Mouse (Mus musculus) heart, embryonic 12.5 days (tissue): ENCODE results near the gene Zfp830. TPM values are rescaled to one million over a fixed set of nuclear protein-coding genes. Genes with fewer than 3 reads are reported as not detected.

Experiments
- ATAC-seq: fragments of 200-750 bp; cut with Nextera tagmentation; 2 replicates; pipeline ENCODE4 v1.8.0; 2017; ENCODE audit warnings: moderate TSS enrichment, moderate library complexity; ENCODE audit not compliant: insufficient number of reproducible peaks, low FRiP score
- H3K27ac ChIP-seq: fragments of 300-500 bp; sonication (generic); 2 replicates; pipeline ENCODE4 v1.5.1; 2016; ENCODE audit warnings: mild to moderate bottlenecking, moderate library complexity; ENCODE audit not compliant: poor library complexity, severe bottlenecking
- H3K27me3 ChIP-seq: fragments of 300-500 bp; sonication (generic); replicated peaks from 2 replicates; pipeline ENCODE4 v1.6.1; 2016; ENCODE audit warnings: mild to moderate bottlenecking, moderate library complexity
- H3K36me3 ChIP-seq: fragments of 300-500 bp; sonication (generic); 2 replicates; pipeline ENCODE4 v1.6.1; 2016; ENCODE audit warnings: mild to moderate bottlenecking, moderate library complexity
- H3K4me1 ChIP-seq: fragments of 300-500 bp; sonication (generic); replicated peaks from 2 replicates; pipeline ENCODE4 v1.6.1; 2016; ENCODE audit warnings: mild to moderate bottlenecking
- H3K4me2 ChIP-seq: fragments of 300-500 bp; sonication (generic); 2 replicates; pipeline ENCODE4 v1.6.1; 2016; ENCODE audit warnings: mild to moderate bottlenecking, moderate library complexity
- H3K4me3 ChIP-seq: fragments of 300-500 bp; sonication (generic); 2 replicates; pipeline ENCODE4 v1.5.1; 2016; ENCODE audit warnings: mild to moderate bottlenecking
- H3K9ac ChIP-seq: fragments of 300-500 bp; sonication (generic); 2 replicates; pipeline ENCODE4 v1.6.1; 2016; ENCODE audit warnings: mild to moderate bottlenecking, moderate library complexity
- H3K9me3 ChIP-seq: fragments of 300-500 bp; sonication (generic); replicated peaks from 2 replicates; pipeline ENCODE4 v1.6.1; 2016; ENCODE audit warnings: mild to moderate bottlenecking, moderate library complexity
- WGBS: fragments of 180-500 bp; shearing (Covaris S2); methylation state at CpG from one replicate; pipeline ENCODE4 v1.1.7; 2016; 5-methylcytosine and 5-hydroxymethylcytosine counted together
- polyA plus RNA-seq: library from polyadenylated mRNA; unstranded; fragments of >200 nt; fragmentation: Nextera tagmentation; extraction: Ambion mirVana; gene quantifications from 2 replicates; pipeline ENCODE4 v1.2.1, GENCODE M21; 2016

Zfp830 gene
- polyA plus RNA-seq, 1 experiment from 2014 or later = 31.8 TPM

DNA sequence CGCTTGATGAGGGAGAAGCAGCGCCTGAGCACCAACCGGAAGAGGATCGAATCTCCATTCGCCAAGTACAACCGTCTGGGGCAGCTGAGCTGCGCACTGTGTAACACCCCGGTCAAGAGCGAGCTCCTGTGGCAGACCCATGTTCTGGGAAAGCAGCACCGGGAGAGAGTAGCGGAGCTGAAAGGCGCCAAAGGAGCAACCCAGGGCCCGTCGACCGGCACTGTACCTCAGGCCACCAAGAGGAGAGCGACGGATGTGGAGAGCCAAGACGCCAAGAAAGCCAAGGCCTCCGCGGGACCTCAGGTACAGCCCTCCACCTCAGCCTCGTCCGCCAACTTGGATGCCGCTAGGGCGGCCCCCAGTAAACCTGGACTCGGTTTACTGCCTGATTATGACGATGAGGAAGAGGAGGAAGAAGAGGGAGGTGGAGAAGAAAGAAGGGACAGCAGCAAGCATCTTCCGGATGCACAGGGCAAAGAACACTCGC lies 336 bp downstream of the Zfp830 start:
- no peaks in the 10 kb centered on the region for H3K9me3 ChIP-seq
- H3K4me3 ChIP-seq = peak overlapping the region; percentile 87
- peak overlapping the region; percentile 93 for H3K9ac ChIP-seq
- H3K36me3 ChIP-seq = peaks cover 9% of the 10 kb centered on the region
- no peaks in the 10 kb centered on the region for H3K27me3 ChIP-seq
- ATAC-seq = peak; percentile 65
- WGBS = under 1% methylated on average over 28 of the region's 28 CpGs
- H3K4me2 ChIP-seq = peak overlapping the region; percentile 96
- H3K27ac ChIP-seq = peak overlapping the region; percentile 92
- peaks cover 18% of the 10 kb centered on the region for H3K4me1 ChIP-seq

DNA sequence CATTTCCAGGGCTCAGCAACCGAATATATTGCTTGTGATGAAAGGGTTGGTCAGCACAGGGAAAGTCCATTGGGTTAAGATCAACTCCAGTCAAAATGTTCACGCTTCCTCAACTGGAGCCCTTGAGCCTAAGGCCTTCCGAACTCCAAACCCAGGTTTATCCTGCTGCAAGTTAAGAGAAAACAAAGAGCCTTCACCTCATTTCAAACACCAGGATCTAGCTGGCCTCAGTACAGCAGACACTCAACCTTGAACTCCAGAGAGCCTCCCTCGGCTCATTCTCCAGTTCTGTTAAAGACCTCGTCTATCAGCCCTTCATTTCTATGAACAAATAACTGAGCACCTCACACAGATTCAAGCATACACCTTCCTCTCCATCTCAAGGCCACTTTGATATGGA lies 16.0 kb downstream of the Zfp830 start:
- Histone ChIP-seq H3K9me3 (no peaks in the 10 kb centered on the region), H3K36me3 (peaks cover 18% of the 10 kb centered on the region), H3K27me3 (no peaks in the 10 kb centered on the region), H3K4me3 (peak overlapping the region; percentile 92), H3K4me1 (peaks cover 16% of the 10 kb centered on the region), H3K27ac (no peak overlapping the region), H3K9ac (peak overlapping the region; percentile 97), H3K4me2 (peak overlapping the region; percentile 73)
- ATAC-seq = no peak
- WGBS = 47% methylated on average over 5 of the region's 5 CpGs

- Histone ChIP-seq H3K9ac (peak within 1 kb of the TSS; percentile 97), H3K36me3 (peaks cover 28% of the 10 kb centered on the region), H3K4me2 (peak within 1 kb of the TSS; percentile 73), H3K4me1 (peaks cover 16% of the 10 kb centered on the region), H3K27ac (peak within 1 kb of the TSS; percentile 96), H3K4me3 (peak within 1 kb of the TSS; percentile 92), H3K27me3 (no peaks in the 10 kb centered on the region), H3K9me3 (no peaks in the 10 kb centered on the region)
- WGBS = under 1% methylated on average over 75 of the region's 90 CpGs
- peak; percentile 96 for ATAC-seq
Measured at GRCm38 (mm10) chr11:82780983-82781903, 17.1 kb downstream of the Zfp830 start, which contains the start of gene Lig3. TSS of gene Lig3 (plus strand) at chr11:82781108.

- peak overlapping the region; percentile 92 for H3K4me3 ChIP-seq
Measured at GRCm38 (mm10) chr11:82782197-82782596, 18.1 kb downstream of the Zfp830 start.

GRCm38 (mm10) chr11:82783453-82783852 lies 19.3 kb downstream of the Zfp830 start:
- Histone ChIP-seq H3K36me3 (peaks cover 48% of the 10 kb centered on the region), H3K27ac (no peak overlapping the region)

More at GRCm38 (mm10) chr11:82782197-82782596, 18.1 kb downstream of the Zfp830 start:
- WGBS = 40% methylated on average over 6 of the region's 6 CpGs
- Histone ChIP-seq H3K4me1 (peaks cover 16% of the 10 kb centered on the region), H3K27ac (peak overlapping the region; percentile 96; the same call in 1 of the 2 replicates), H3K36me3 (peaks cover 36% of the 10 kb centered on the region), H3K9me3 (no peaks in the 10 kb centered on the region), H3K9ac (peak overlapping the region; percentile 97), H3K4me2 (peak overlapping the region; percentile 73), H3K27me3 (no peaks in the 10 kb centered on the region)
- no peak for ATAC-seq

DNA sequence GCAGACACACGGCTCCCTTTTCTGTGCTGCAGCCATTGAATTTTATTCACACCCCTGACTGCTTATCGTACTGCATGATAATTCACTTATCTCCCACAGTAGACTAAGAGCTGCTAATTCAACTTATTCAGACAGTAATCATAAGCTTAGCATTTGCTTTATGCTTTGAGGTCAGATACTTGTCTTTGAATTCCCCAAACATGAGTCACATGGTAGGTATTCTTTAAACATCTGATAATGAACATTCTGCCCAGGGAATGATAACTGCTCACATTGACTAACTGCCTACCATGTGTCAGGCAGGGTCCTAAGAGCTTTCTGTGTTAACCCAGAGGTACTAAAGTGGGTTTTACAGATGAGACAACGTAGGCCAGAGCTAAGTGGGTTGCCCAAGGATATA lies 42.5 kb downstream of the Zfp830 start:
- Histone ChIP-seq H3K9ac (no peak overlapping the region), H3K27ac (no peak overlapping the region), H3K9me3 (no peaks in the 10 kb centered on the region), H3K36me3 (peaks cover 35% of the 10 kb centered on the region), H3K4me2 (no peak overlapping the region), H3K27me3 (no peaks in the 10 kb centered on the region), H3K4me1 (peaks cover 19% of the 10 kb centered on the region), H3K4me3 (no peak overlapping the region)
- WGBS = 66% methylated on average over 3 of the region's 3 CpGs
- no peak for ATAC-seq

More at GRCm38 (mm10) chr11:82783453-82783852, 19.3 kb downstream of the Zfp830 start:
- Histone ChIP-seq H3K27me3 (no peaks in the 10 kb centered on the region), H3K9ac (no peak overlapping the region), H3K4me3 (no peak overlapping the region), H3K4me1 (peaks cover 16% of the 10 kb centered on the region), H3K9me3 (no peaks in the 10 kb centered on the region), H3K4me2 (no peak overlapping the region)
- ATAC-seq = no peak
- WGBS = 87% methylated on average over 11 of the region's 11 CpGs

- no peak overlapping the region for H3K4me3 ChIP-seq
- ATAC-seq = no peak
- H3K9ac ChIP-seq = no peak overlapping the region
- H3K4me1 ChIP-seq = peaks cover 22% of the 10 kb centered on the region
- H3K27ac ChIP-seq = no peak overlapping the region
- peaks cover 29% of the 10 kb centered on the region for H3K36me3 ChIP-seq
- H3K9me3 ChIP-seq = no peaks in the 10 kb centered on the region
- WGBS = 81% methylated on average over 3 of the region's 3 CpGs
- H3K27me3 ChIP-seq = no peaks in the 10 kb centered on the region
- H3K4me2 ChIP-seq = no peak overlapping the region
Measured at GRCm38 (mm10) chr11:82807370-82807769, 43.2 kb downstream of the Zfp830 start.

GRCm38 (mm10) chr11:82808485-82808884 lies 44.3 kb downstream of the Zfp830 start:
- WGBS = 51% methylated on average over 5 of the region's 5 CpGs
- no peak overlapping the region for H3K27ac ChIP-seq
- no peak overlapping the region for H3K4me2 ChIP-seq
- no peak for ATAC-seq
- H3K27me3 ChIP-seq = no peaks in the 10 kb centered on the region
- H3K9me3 ChIP-seq = no peaks in the 10 kb centered on the region
- no peak overlapping the region for H3K9ac ChIP-seq
- peaks cover 33% of the 10 kb centered on the region for H3K4me1 ChIP-seq
- H3K4me3 ChIP-seq = no peak overlapping the region
- H3K36me3 ChIP-seq = peaks cover 18% of the 10 kb centered on the region

Other genes starting within 250 kb of the Zfp830 start
- 0.13 TPM in 1 of 2 replicates, not detected in the other for gene Cct6b, start within 50 bp of the Zfp830 start, polyA plus RNA-seq
- gene Lig3, start 16.8 kb downstream of the Zfp830 start, polyA plus RNA-seq = 29.0 and 37.4 TPM in 2 replicates
- gene Rffl, start 106.9 kb downstream of the Zfp830 start, polyA plus RNA-seq = 6.7 and 6.8 TPM in 2 replicates
- gene Rad51d, start 126.3 kb downstream of the Zfp830 start, polyA plus RNA-seq = 13.0 and 14.6 TPM in 2 replicates
- 0.10 and 0.12 TPM in 2 replicates for gene Fndc8, start 127.8 kb downstream of the Zfp830 start, polyA plus RNA-seq
- gene Nle1, start 144.1 kb downstream of the Zfp830 start, polyA plus RNA-seq = 20.0 and 22.0 TPM in 2 replicates
- gene Unc45b, start 146.2 kb downstream of the Zfp830 start, polyA plus RNA-seq = 199 and 203 TPM in 2 replicates
- gene Slfn5, start 187.0 kb downstream of the Zfp830 start, polyA plus RNA-seq = 2.5 and 2.7 TPM in 2 replicates
- 19.9 and 20.3 TPM in 2 replicates for gene Slfn9, start 227.5 kb downstream of the Zfp830 start, polyA plus RNA-seq